Mouse (Mus musculus) small intestine, adult 2 months (tissue): ENCODE data around the gene Gm9268. TPM values are rescaled to one million over a fixed set of nuclear protein-coding genes. Genes with fewer than 3 reads are reported as not detected.
"Not testable (repeated sequence)": the region's sequence is repeated elsewhere in the genome, so short reads cannot be mapped to it uniquely, and the experiment has no call there.

Experiments
- H3K27ac ChIP-seq: fragments of 200-500 bp; 2 replicates; pipeline ENCODE4 v1.5.1; 2012; ENCODE audit warnings: low read depth, low read length, control low read depth, inconsistent platforms; ENCODE audit not compliant: insufficient read depth
- H3K27me3 ChIP-seq: fragments of 200-500 bp; 2 replicates; pipeline ENCODE4 v1.6.1; 2012; ENCODE audit warnings: mild to moderate bottlenecking, moderate library complexity, low read length, inconsistent platforms; ENCODE audit not compliant: control insufficient read depth, insufficient read depth
- H3K36me3 ChIP-seq: fragments of 200-500 bp; 2 replicates; pipeline ENCODE4 v1.6.1; 2012; ENCODE audit warnings: mild to moderate bottlenecking, low read length, control low read depth, inconsistent platforms; ENCODE audit not compliant: control insufficient read depth, insufficient read depth
- H3K4me1 ChIP-seq: fragments of 200-500 bp; 2 replicates; pipeline ENCODE4 v1.6.1; 2012; ENCODE audit warnings: low read length, inconsistent platforms, mixed read lengths; ENCODE audit not compliant: control insufficient read depth, insufficient read depth, insufficient read length
- H3K4me3 ChIP-seq: fragments of 200-500 bp; 2 replicates; pipeline ENCODE4 v1.5.1; 2012; ENCODE audit warnings: low read depth, mild to moderate bottlenecking, control low read depth, inconsistent platforms, low read length, moderate library complexity
- CTCF ChIP-seq: fragments of 200-500 bp; IDR thresholded peaks from 2 replicates; pipeline ENCODE4 v1.5.1; 2012; ENCODE audit warnings: low read depth, mild to moderate bottlenecking, control low read depth, inconsistent platforms, low read length, moderate library complexity, mixed read lengths; ENCODE audit not compliant: insufficient replicate concordance, insufficient read length; ENCODE audit errors: extremely low read depth
- POLR2A ChIP-seq: fragments of 200-500 bp; IDR thresholded peaks from 2 replicates; pipeline ENCODE4 v1.6.1; 2012; ENCODE audit warnings: low read depth, mild to moderate bottlenecking, control low read depth, inconsistent platforms, low read length, moderate library complexity
- WGBS: fragments of 180-500 bp; shearing (Covaris S2); methylation state at CpG from one replicate; pipeline ENCODE4 v1.1.7; 2018; 5-methylcytosine and 5-hydroxymethylcytosine counted together
- polyA plus RNA-seq: library from polyadenylated mRNA; depleted of rRNA; stranded (reverse); fragments of >200 nt; gene quantifications from 2 replicates; pipeline ENCODE4 v1.2.3, GENCODE M21; 2012; rRNA removed

The Gm9268 gene
- not detected in 2 replicates for polyA plus RNA-seq

DNA sequence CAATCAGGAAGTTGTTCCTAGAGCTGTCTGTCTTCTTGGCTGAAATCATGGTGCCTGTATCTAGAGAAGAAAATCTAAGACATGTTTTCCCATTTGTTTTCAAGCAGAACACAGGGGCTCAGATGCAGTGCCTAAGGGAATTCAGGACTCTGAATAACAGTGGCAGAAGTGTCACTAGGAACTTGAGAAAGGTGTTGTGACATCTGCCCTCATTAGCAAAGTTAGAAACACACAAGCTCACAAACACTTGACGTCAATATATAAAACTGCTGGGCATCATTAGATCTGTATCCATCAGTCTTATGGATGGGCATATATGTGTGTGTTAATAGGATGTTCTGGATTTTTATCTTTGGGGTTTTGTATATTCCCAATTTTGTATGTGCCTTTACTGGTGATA is at the start of gene Gm9268:
Gene Gm9268 (plus strand): TSS at position 301 of the 400 bp plus-strand sequence.
- H3K27ac ChIP-seq, H3K27me3 ChIP-seq: not testable (repeated sequence)
- WGBS = no CpG with 5 or more reads among the region's 1 CpGs

DNA sequence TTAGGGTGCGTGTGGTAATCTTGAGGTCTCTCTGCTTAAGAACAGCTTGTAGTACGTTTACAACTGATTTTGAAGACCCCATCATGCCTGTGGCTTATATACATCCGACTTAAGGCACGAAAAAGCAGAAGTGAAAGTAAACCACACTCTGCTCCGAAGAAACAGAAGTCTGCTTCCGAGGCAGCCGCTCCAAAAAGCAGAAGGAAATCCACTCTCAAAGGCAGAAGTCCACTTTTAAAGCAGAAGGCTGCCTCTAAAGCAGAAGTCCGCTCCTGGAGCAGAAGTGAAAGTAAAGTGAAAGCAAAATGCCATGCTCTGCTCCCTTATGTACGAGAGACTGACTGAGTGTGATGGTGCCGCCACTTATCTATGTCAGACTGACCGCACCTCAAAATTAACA is 38.5 kb upstream of the Gm9268 start:
- H3K27me3 ChIP-seq = no peaks in the 10 kb centered on the region
- no peak for TF ChIP-seq CTCF
- TF ChIP-seq POLR2A = no peak
- no peak overlapping the region for H3K27ac ChIP-seq
- WGBS = 77% methylated on average over 11 of the region's 11 CpGs
- no peaks in the 10 kb centered on the region for H3K4me1 ChIP-seq
- no peak overlapping the region for H3K4me3 ChIP-seq
- H3K36me3 ChIP-seq = no peaks in the 10 kb centered on the region

More for the DNA sequence above, at the start of gene Gm9268:
- not testable (repeated sequence) for H3K4me3 ChIP-seq, H3K36me3 ChIP-seq, H3K4me1 ChIP-seq

DNA sequence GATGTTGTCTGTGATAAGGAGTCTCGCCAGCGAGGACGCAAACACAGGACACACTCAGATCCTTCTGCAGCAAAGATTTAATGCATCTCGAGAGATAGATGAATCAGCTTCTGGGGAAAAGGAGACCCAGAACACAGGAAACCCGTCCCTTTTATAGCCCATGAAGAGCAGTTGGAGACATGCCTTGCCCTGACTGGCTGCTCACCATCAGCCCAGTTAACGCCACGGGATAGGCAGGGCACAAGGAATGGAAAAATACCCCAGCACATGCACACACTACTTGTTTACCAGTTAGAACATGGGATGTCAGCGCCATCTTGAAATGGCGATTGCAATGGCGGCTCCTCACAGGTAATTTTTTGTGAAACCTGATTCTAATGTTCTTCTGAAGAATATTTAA is 37.8 kb upstream of the Gm9268 start:
- Histone ChIP-seq H3K27ac (no peak overlapping the region), H3K36me3 (no peaks in the 10 kb centered on the region), H3K4me1 (no peaks in the 10 kb centered on the region), H3K4me3 (no peak overlapping the region), H3K27me3 (no peaks in the 10 kb centered on the region)
- TF ChIP-seq CTCF (no peak), POLR2A (no peak)
- WGBS = 87% methylated on average over 10 of the region's 10 CpGs

DNA sequence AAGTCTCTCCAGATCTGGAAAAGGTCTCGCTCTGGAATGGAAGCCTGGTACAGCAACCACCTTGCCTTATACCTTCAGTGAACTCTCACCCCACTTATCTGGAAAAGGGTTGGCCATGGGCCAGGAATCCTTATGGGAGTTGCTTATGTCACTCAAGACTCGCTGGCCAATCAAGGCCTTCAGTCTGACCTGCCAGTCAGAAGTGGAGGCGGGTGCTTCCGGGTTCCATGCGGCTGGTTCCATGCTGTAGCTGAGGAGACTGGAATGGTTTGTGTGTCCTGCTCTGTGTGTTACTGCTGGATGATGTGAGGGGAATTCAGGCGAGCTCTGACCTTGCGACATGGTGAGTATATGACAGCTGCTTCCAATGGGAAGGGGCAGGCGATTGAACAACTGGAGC is 59.3 kb downstream of the Gm9268 start:
- Histone ChIP-seq H3K27me3 (no peaks in the 10 kb centered on the region), H3K27ac (no peak overlapping the region), H3K36me3 (no peaks in the 10 kb centered on the region), H3K4me3 (no peak overlapping the region), H3K4me1 (no peaks in the 10 kb centered on the region)
- WGBS = 85% methylated on average over 8 of the region's 8 CpGs
- TF ChIP-seq POLR2A (no peak), CTCF (no peak)

Other genes starting within 250 kb of the Gm9268 start
- not detected in 2 replicates for gene Vmn2r62, start 225.2 kb upstream of the Gm9268 start, polyA plus RNA-seq
- not detected in 2 replicates for gene Gm2381, start 151.5 kb upstream of the Gm9268 start, polyA plus RNA-seq
- not detected in 2 replicates for gene Vmn2r63, start 84.9 kb upstream of the Gm9268 start, polyA plus RNA-seq
- not detected in 2 replicates for gene Zfp936, start 95.5 kb downstream of the Gm9268 start, polyA plus RNA-seq